Mouse (Mus musculus) testis, adult 2 months (tissue): Measurements from ENCODE around the gene Micu1.

Experiments used
- CTCF ChIP-seq: fragments of 200-500 bp; IDR thresholded peaks from 2 replicates; pipeline ENCODE4 v1.5.1; 2012; ENCODE audit warnings: low read depth, mild to moderate bottlenecking, inconsistent platforms, low read length, moderate library complexity; ENCODE audit not compliant: control insufficient read depth, insufficient read depth, insufficient replicate concordance
- POLR2A ChIP-seq: fragments of 200-500 bp; IDR thresholded peaks from 2 replicates; pipeline ENCODE4 v1.6.1; 2012; ENCODE audit warnings: low read depth, mild to moderate bottlenecking, inconsistent platforms, low read length, moderate library complexity; ENCODE audit not compliant: control insufficient read depth

DNA sequence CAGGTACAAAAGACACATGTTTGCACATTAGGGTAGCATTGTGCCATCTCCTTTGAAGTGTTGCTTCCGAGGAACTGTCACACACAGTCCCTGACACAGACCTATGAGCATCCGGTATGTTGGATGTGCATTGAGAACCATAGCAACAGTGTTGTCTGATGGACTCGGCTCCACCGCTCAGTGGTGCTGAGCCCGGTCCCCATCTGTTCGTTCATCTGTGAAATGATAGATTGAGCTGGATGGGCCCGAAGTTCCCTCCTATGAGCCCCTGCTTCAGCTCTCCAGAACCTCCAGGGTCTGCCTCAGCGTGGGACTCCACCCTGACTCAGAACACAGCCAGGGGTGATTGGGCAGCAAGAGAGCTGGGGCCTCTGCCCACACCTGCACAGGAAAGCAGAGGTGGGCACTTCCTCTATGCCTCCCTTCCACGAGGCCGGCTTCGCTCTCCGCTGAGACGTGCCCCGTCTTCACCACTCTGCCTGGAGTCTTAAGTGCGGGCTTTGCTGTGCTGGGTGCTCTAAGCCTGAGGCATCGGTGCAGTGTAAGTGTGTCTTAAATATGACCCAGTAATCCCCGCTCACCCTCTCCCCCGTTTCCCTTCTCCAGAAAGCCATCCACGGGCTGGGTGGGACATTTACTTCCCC is 162.1 kb downstream of the Micu1 start:
- TF ChIP-seq CTCF: no peak
- no peak for TF ChIP-seq POLR2A
